Mouse (Mus musculus) cerebellum, adult 11 months (tissue): Measurements from ENCODE around the gene Olfr1484.
"Not testable (repeated sequence)": the region's sequence is repeated elsewhere in the genome, so short reads cannot be mapped to it uniquely, and the experiment has no call there.

Experiments
- DNase-seq: peaks from one replicate; pipeline ENCODE4 v3.0.0; 2022

Gene Olfr1484

GRCm38 (mm10) chr19:13583211-13583610 is at the start of gene Olfr1484:
Gene Olfr1484, plus strand, starts transcription at chr19:13583511.
- no peak for DNase-seq

DNA sequence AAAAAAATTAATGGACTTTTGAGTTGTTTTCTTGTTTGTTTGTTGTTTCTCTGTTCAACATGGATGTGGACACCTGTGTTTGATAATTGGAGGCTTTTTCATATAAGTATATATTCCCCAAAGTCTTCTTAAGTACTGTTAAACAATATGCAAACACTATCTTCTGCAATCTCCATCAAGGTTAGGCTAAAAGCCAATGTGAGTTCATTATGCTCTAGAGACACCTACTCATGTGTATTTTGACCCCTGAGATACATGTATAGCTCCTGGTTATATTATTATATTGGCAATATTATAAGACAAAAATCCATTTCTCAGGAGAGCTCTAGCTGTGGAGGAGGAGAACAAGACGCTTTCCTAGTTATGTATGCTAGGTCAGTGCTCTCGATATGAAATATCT is 33.8 kb downstream of the Olfr1484 start, which contains the start of gene Olfr1487:
Gene Olfr1487, plus strand, starts transcription at position 301 of the 400 bp plus-strand sequence.
- DNase-seq: not testable (repeated sequence)

DNA sequence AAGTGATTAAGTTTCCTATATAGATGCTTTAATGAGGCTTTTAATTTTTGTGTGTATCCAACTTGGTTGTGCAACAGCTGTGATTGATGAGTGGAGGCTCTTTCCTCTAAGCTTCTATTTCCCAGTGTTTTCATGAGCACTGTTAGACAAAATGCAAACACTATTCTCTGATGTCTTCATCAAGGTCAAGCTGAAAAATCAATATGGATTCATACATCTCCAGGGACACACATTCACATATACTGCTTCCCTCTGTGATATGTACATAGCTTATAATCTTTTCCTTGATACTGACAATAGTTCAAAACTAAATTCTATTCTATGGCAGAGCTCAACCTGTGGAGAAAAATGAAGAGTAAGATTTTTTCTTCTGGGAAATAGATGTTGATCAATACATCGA is 48.0 kb downstream of the Olfr1484 start, which contains the start of gene Olfr1489:
Gene Olfr1489, plus strand, starts transcription at position 301 of the 400 bp plus-strand sequence.
- no peak for DNase-seq
